Mouse (Mus musculus): ENCODE data around the gene Cry1. TPM values are rescaled to one million over a fixed set of nuclear protein-coding genes. Genes with fewer than 3 reads are reported as not detected.

Cry1 gene
- total RNA-seq, 2 experiments from 2014 or later = 5.5 to 7.3 TPM

Other genes with a start within 250 kb of the Cry1 start
- gene Fhl4, start 82.6 kb downstream of the Cry1 start, total RNA-seq (2014; fragmentation: Nextera tagmentation) = 1.5 TPM in 1 of 2 replicates, not detected in the other
- gene Fhl4, start 82.6 kb downstream of the Cry1 start, total RNA-seq (2017) = 1.0 and 3.0 TPM in 2 replicates
- gene Tmem263, start 82.4 kb downstream of the Cry1 start, total RNA-seq (2014; fragmentation: Nextera tagmentation) = 12.8 and 15.7 TPM in 2 replicates
- 17.8 and 18.7 TPM in 2 replicates for gene Tmem263, start 82.4 kb downstream of the Cry1 start, total RNA-seq (2017)
- gene Mterf2, start 57.0 kb downstream of the Cry1 start, total RNA-seq (2014; fragmentation: Nextera tagmentation) = 5.1 and 5.7 TPM in 2 replicates
- 11.2 and 26.8 TPM in 2 replicates for gene Mterf2, start 57.0 kb downstream of the Cry1 start, total RNA-seq (2017)
- gene Btbd11, start 201.8 kb upstream of the Cry1 start, total RNA-seq (2014; fragmentation: Nextera tagmentation) = not detected in 2 replicates
- gene Btbd11, start 201.8 kb upstream of the Cry1 start, total RNA-seq (2017) = 0.70 and 0.80 TPM in 2 replicates

Data from megakaryocyte-erythroid progenitor cell, adult 5-6 weeks (primary cell).